Mouse (Mus musculus) layer of hippocampus, postnatal 25 days (tissue): Measurements from ENCODE around the gene Ifna6. TPM values are rescaled to one million over a fixed set of nuclear protein-coding genes. Genes with fewer than 3 reads are reported as not detected.
A peak's percentile ranks its signal among the peaks of the same experiment; 100 is the strongest.

Source experiments
- DNase-seq, 2 experiments: peaks; one replicate each; pipeline ENCODE4 v3.0.0; 2022; ENCODE audit warnings: mixed read lengths in 2 of 2, low spot score in 1 of 2; ENCODE audit errors: extremely low spot score in 1 of 2
- total RNA-seq, 2 experiments: library from RNA; stranded (reverse); gene quantifications; 2 replicates each; pipeline ENCODE4 v1.2.3; 2021

Gene Ifna6
- total RNA-seq, 2 experiments from 2014 or later, result not detected

DNA sequence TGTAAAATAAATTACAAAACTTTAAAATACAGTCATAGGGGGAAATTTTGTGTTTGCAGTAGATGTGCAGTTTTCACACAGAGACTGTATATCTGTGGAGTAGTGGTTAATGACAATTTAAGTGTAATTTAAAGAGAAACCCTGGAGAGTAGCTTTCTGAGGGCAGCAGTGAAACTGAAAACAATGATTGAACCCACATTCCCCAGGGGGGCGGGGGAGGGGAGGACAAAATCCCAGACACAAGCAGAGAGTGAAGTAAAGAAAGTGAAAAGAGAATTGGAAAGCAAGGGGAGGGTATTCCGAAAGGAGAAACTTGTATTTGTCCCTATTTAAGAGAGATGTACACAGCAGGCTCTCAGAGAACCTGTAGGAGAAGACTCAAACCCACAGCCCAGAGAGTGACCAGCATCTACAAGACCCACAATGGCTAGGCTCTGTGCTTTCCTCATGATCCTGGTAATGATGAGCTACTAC, 14.3 kb downstream of the Ifna6 start, which contains the start of gene Ifna4:
Gene Ifna4 (plus strand): TSS at position 424 of the 474 bp plus-strand sequence.
- no peak for DNase-seq

DNA sequence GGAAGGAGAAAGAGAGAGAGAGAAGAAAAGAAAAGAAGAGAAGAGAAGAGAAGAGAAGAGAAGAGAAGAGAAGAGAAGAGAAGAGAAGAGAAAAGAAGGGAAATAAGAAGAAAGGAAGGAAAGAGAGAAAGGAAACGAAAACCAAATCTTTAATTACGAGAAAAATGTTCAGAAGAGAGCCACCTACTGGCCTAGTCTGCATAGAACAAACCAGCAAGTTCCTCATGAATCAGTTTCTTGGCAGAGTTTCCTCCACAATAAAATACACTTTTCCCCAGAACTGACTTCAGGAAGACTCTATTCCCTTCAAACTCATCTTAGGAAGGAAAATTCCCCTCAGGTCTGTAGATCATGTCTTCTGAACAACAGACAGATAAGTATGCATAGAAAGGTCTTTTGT, 18.1 kb downstream of the Ifna6 start:
- no peak for DNase-seq

DNA sequence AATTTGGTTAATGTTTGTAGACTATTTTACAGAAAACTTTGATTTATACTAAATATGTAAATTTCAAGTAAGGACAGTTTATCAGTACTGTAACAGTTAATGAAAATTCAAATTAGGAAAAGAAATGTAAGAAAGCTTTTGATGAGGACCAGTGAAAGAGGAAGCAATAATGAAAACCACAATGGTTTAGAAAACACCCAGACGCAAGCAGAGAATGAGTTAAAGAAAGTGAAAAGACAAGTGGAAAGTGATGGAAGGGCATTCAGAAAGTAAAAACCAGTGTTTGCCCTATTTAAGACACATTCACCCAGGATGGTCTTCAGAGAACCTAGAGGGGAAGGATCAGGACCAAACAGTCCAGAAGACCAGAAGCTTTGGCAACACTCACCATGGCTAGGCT, 22.5 kb downstream of the Ifna6 start, which contains the start of gene Ifna1:
Gene Ifna1 (plus strand): TSS at position 390 of the 400 bp plus-strand sequence.
- DNase-seq, result no peak

DNA sequence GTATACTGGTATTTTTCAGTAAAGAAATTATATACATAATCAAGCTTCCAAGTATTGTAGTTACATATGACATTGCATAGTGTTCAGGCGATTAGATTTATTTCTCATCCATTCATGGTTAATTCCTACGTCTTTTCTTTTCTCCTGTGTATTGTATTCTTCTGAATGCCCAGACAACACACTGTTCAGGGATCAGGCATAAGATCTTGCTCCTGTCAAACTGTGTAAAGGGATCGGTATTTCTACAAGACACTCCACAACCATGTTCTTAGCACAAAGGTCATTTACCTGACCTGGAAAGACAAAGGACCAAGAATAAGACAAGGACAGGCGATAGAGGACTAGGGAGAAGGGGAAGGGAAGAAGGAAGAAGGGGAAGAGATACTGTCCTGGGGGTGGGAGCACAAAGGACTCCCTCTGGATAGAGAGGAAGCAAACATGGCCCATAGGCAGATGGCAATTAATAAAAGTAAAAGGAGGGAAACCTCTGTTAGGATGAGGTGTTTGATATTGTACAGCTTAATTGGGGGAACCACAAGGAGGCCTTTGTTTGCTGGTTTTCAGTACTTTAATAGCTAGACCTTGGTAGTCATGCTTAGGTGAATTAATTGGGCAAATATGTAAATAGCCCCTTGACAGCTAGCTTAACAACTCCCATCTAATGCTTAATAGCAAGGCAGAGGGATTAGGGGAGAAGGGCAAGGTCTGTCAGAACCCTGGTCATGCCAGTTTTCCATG, 24.0 kb downstream of the Ifna6 start:
- no peak for DNase-seq

DNA sequence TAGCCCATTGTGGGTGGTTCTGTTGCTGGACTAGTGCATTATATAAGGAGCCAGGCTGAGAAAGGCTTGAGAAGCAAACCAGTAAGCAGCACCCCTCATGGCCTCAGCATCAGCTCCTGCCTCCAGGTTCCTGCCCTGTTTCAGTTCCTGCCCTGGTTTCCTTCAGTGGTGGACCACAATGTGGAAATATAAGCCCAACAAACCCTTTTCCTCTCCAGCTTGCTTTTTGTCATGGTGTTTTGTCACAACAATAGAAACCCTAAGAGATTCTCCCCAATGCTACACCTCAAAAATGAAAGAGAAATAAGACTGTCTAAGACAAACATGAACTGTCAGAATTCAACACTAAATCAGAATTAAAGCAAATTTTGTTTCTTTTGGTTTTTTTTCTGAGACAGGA, 32.0 kb downstream of the Ifna6 start:
- DNase-seq, result no peak

DNA sequence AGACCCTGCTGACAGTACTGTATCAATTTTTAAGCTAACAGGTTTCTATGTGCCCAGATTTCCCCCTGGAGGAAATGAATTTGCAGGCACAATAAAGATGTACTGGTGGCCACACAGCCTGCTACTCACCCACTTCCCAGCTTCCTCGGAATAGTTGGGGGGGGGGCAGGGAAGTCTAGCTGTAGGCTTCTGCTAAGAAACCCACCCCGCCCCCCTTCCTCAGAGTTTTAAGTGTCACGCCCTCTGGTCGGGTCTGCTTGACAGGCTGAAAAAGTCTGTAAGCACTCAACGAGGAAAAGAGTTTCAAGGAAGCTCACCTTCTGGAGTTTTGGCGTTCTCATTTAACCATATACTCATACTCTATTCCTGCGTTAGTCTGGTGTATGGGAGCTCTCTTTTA, 36.1 kb downstream of the Ifna6 start:
- DNase-seq, result no peak

DNA sequence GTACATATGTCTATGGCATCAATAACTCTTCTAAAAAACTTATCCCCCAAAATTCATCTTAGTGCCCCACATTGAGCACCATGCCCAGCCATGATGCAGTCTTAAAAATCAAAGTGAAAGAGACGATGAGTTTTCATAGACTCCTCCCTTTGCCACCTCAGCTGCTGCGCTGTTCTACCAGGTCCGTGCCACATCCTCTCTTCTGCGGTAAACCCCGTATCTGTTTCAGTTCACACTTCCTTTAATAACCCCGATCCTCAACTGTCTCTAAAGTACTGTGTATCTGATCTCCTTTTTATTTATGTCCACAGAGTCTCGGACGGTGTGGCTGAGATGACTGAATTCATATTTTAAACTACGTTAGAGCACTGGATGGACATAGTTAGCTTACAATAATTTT, 37.4 kb downstream of the Ifna6 start:
- no peak for DNase-seq

DNA sequence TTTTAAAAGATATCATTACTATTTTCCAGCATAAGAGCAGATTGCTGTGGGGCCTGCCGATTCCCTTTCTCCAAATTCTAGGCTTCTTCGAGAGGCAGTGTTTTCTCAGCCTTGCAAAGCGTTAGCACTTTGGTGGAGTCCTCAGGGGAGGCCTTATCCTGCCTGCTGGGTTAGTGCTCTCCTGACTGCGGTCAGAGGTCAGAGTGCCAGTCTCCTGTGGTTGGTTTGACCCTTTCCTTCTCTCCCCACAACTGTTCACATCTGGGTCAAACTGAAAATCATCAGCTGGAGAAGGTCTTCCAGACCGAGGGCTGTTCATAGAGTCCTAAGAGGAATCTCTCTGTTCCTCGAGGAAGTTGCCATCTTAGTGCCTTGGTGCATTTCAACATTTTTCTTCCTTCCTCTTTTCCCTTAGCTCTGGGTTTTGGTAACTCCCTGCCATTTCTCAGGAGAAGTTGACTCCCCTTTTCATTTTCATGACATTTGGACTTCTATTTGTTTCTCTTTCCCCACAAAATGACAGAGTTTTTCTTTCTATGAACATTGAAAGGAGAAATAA, 37.9 kb downstream of the Ifna6 start:
- DNase-seq, result no peak

DNA sequence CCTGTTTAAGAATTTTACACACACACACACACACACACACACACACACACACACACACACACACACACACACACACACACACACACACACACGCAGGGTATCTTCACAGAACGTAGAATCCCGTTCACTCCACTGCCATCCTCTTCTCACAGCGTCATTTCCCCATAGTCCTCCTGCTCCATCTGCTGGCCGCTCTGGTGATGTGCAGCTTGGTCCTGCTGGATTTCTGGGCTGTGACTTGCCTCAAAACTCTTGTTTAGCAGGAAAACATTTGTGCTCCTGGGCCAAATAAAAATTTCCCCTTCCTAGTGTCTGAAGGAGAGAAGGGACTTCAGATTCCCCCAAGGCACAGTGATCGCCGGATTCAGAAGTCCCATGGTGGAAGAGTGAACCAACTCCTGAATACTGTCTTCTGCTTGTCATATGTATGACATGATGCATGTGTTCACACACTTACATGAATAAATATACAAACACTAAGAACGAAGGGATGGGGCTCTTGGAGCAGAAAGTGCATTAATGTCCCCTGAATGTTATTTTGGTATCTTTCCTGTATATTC, 40.2 kb downstream of the Ifna6 start:
- peak; percentile 64 to 80 for DNase-seq

DNA sequence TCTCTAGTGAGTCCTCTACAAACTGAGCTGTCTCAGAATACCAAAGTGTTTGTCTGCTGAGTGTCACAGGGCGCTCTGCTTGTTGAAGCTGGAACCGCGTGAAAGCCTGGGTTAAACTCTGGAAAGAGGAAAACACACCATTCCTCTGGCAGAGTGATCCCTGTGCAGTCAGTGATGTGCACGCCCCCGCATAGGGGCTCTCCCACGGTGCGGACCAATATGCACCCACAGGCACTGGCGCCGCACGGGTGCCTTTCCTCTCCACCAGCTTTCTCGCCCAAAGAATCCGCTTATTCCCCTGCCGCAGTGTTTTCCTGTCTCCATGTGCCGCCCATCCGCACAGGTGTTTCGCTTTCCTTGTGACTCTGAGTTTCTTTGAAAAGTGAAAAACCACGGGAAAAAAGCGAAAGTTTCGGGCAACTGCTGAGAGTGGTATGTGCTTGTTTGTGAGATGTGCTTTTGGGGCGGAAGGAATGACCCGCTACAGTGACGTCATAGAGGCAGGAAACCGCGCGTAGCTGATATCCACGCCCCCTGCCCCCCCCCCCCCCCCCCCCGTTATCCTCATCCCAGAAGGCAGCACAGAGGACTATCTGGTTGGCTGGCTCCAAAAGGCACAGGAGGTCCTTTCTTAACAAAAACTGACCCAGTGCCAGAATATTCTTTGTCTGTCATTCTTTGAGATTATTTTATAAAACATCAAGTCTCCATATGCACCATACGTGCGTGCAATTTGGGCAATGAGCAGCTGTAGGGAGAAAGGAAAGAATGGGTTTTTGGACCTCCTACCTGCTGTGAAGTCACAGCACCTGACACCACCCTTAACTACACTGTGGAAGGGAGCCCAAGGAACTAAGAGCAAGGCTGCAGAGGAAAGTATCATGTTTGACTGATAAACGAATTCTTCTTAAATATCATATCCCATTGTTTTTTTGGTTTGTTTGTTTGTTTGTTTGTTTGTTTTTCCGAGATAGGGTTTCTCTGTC, 41.0 kb downstream of the Ifna6 start:
- DNase-seq, result no peak

DNA sequence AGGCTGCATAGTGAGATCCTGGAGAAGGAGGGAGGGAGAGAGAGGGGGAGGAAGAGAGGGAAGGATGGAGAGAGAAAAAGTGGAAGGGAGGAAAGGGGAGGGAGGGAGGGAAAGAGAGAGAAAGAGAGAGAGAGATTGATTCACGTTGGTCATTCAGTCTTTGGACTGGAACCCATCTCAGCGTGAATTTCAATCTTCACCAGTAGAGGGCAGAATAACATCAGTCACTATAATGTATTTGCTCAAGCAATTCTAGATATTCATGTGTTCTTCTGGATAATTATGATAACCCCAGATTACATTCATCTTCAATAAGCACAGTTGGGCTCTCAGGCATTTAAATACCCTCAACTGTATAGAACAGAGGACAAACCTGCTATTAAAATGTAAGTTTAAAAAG, 45.5 kb downstream of the Ifna6 start:
- DNase-seq, result no peak

DNA sequence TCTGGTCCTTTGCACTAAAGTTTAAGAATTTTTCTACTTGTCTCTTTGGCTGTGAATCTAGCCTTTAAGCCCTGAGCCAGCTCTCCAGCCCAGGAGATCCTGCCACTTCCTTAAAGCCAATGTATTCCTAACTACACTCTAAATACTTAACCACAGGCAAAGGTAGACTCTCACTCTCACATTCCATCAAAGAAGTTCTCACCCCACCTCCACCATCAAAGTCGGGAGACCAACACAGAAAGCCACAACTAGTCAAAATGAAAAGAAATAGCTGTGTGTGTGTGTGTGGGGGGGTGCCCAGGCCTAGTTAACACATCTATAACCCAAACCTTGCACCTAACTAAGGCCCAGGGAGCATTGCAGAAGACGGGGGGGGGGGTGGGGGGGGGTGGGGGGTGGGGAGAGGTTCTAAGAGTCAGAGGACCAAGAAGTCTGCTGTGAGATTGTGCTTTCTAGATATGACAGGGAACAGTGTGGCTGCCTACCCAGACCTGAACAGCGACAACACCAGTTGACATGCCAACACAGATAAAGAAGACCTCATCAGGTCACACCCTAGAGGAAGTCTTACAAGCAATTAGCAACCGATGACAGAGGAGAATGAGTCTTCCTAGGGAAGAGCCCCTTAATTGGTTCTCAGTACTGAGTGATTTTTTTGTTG, 48.3 kb downstream of the Ifna6 start:
- no peak for DNase-seq

DNA sequence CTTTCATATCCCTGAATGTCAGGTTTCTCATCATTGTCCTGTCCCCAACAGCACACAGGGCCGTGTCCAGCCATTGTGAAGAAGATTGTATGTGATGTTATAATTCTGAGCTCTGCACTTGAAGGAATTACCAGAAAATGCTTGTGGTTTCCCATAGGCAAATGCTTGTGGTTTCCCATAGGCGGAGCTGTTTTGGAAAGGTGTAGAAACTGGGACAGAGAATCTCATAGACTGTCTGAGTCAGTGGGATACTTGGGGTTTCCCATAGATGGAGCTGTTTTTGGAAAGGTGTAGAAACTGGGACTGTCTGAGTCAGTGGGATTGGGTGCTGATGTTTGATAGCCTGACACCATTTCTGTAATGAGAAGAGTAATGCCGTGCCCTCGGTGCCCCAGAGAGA, 49.3 kb downstream of the Ifna6 start:
- no peak for DNase-seq

Other genes starting within 250 kb of the Ifna6 start
- gene Ifna9, start 235.0 kb upstream of the Ifna6 start, total RNA-seq, result not detected
- not detected for gene Ifna12, start 224.0 kb upstream of the Ifna6 start, total RNA-seq
- gene C87499, start 193.0 kb upstream of the Ifna6 start, total RNA-seq, result not detected
- gene Ifna13, start 183.0 kb upstream of the Ifna6 start, total RNA-seq, result not detected
- gene Ifna16, start 150.5 kb upstream of the Ifna6 start, total RNA-seq, result not detected
- not detected for gene Ifna2, start 143.5 kb upstream of the Ifna6 start, total RNA-seq
- not detected for gene Ifnab, start 136.1 kb upstream of the Ifna6 start, total RNA-seq
- gene Gm26566, start 105.6 kb upstream of the Ifna6 start, total RNA-seq, result 1 to 10 TPM; 1.4 to 1.8 TPM
- gene Klhl9, start 105.0 kb upstream of the Ifna6 start, total RNA-seq, result 100 to 1,000 TPM; 105 to 109 TPM
- not detected for gene Gm13271, start 72.5 kb upstream of the Ifna6 start, total RNA-seq
- gene Gm13283, start 67.3 kb upstream of the Ifna6 start, total RNA-seq, result not detected
- not detected for gene Gm13290, start 53.6 kb upstream of the Ifna6 start, total RNA-seq
- gene Gm13289, start 50.5 kb upstream of the Ifna6 start, total RNA-seq, result not detected
- gene Gm13272, start 47.6 kb upstream of the Ifna6 start, total RNA-seq, result not detected
- not detected for gene Ifnz, start 45.3 kb upstream of the Ifna6 start, total RNA-seq
- gene Gm13276, start 41.7 kb upstream of the Ifna6 start, total RNA-seq, result not detected
- not detected for gene Gm13277, start 38.8 kb upstream of the Ifna6 start, total RNA-seq
- gene Gm13278, start 35.9 kb upstream of the Ifna6 start, total RNA-seq, result not detected
- gene Gm13275, start 32.9 kb upstream of the Ifna6 start, total RNA-seq, result not detected
- gene Gm13279, start 30.0 kb upstream of the Ifna6 start, total RNA-seq, result not detected
- not detected for gene Gm13285, start 27.8 kb upstream of the Ifna6 start, total RNA-seq
- gene Gm13287, start 24.2 kb upstream of the Ifna6 start, total RNA-seq, result not detected
- gene Gm13288, start 21.9 kb upstream of the Ifna6 start, total RNA-seq, result not detected
- gene Ifna7, start 11.2 kb upstream of the Ifna6 start, total RNA-seq, result not detected
- not detected for gene Ifna11, start 7.5 kb upstream of the Ifna6 start, total RNA-seq
- not detected for gene Ifna5, start 8.1 kb downstream of the Ifna6 start, total RNA-seq
- gene Ifna4, start 14.4 kb downstream of the Ifna6 start, total RNA-seq, result not detected
- not detected for gene Ifna1, start 22.7 kb downstream of the Ifna6 start, total RNA-seq
- not detected for gene Ifne, start 52.8 kb downstream of the Ifna6 start, total RNA-seq